Mouse (Mus musculus): ENCODE results near the gene Rpl19. TPM values are rescaled to one million over a fixed set of nuclear protein-coding genes. Genes with fewer than 3 reads are reported as not detected.

Rpl19 gene
- total RNA-seq, 2 experiments from 2014 or later: 539 to 575 TPM

DNA sequence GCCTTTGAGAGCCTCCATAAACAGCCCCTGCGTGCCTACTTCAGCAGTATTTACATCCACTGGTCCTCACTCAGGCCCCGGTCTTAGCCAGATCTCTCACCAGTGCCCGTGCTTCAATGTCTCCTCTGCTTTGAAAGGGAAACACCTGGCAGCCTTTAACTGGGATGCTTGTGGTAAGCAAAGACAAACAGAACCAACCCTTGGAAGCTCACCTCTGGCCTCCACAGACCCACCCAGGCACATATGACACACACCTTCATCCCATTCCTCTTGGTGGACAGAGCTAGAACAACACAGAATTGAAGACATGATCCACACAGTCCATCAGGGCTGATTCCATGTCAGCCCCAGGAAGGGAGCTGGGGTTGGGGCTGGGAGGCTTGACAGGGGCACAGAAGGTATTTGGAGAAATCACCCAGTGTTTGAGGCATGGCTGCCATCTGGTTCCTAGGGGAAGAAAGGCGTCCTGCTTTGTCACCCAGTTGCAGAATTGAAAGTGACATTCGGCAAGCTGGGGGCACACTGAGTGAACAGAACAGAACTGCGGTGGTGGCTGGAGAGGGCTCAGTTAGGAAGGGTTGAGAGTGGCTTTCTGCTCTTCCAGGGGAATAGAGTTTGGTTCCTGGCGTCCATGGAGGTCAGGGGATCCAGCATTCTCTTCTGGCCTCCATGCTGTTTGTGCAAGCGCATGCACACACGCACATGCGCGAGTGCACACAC lies 28.3 kb upstream of the Rpl19 start:
- intact Hi-C loops (cut with DNase I): no loop called here
- no peak for DNase-seq (ENCODE audit: low spot score)

DNA sequence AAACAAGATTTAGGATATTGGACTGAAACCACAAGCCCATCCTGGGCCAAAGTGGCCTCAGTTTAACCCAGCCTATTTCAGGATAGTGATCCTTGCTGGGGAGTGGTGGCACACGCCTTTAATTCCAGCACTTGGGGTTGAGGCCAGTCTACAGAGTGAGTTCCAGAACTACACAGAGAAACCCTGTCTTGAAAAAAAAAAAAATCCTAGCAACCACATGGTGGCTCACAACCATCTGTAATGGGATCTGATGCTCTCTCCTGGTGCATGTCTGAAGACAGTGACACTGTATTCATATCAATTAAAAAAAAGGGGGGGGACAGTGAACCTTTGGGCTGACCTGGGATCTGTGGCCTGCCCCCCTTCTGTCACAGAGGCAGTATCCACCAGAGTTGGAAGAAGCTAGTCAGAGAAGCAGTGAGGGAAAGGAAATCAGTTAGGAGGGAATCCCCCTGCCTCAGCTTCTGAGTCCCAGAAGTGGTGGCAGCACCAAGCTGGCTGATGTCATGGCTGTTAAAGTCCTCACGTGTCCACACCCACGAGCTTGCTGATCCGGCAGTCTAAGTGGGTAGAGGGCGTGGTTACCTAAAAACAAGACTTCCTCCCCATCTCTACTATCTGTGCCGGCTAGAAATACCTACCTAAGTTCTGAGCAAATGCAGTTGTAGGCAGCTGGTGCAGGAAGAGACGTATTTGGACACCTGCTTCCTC lies 27.5 kb upstream of the Rpl19 start:
- DNase-seq (ENCODE audit: low spot score): no peak
- intact Hi-C loops (cut with DNase I): no loop called here

DNA sequence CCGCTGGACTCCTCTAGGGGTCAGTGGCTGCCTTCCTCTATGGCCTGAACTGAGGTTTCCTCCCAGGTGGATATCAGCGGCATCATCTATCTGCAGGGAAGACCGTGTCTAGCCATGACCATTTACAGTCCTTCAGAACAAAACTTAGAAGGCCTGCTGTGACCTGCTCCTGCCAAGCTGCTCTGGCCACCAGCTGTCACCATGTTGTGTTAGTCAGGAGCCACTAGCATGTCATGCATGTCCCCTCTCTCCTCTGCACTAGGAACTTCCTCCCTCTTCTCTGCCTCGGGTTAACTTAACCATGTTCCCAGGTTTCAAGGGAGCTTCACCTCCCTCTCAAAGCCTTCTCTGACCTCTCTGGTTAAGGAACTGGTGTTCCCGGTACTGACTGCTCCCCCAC lies 26.8 kb upstream of the Rpl19 start:
- DNase-seq (ENCODE audit: low spot score): no peak
- intact Hi-C loops (cut with DNase I): loop anchor here (5.0 kb wide), 1 partner anchor 102 kb away; no protein-coding TSS in a partner anchor

GRCm38 (mm10) chr11:98000378-98001140 lies 26.0 kb upstream of the Rpl19 start:
- intact Hi-C loops (cut with DNase I): loop anchor here (5.0 kb wide), 1 partner anchor 103 kb away; no protein-coding TSS in a partner anchor
- no peak for DNase-seq (ENCODE audit: low spot score)

DNA sequence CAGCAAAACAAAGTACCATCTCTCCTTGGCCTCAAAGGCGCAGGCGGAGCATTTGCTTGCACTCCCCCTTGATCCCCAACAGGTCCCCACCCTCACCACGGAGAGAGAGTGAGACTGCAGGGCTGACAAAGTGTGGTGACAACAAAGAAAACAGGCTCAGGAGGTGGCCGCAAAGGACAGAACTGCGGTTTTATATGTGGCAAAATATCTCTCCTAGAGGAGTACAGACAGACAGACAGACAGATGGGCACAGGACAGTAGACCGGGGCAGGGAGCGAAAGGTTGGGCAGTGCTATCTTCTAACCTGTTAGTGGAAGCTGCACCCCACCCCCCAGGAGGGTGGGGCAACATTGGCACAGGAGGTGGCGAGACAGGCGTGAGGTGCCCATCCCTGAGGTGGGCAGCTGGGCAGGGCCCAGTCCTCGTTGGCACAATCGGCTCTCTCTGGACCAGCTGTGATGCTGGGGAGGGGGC lies 25.1 kb upstream of the Rpl19 start:
- no peak for DNase-seq (ENCODE audit: low spot score)
- intact Hi-C loops (cut with DNase I): loop anchor here (5.0 kb wide), 1 partner anchor 104 kb away; no protein-coding TSS in a partner anchor

GRCm38 (mm10) chr11:98001986-98002385 lies 24.5 kb upstream of the Rpl19 start:
- no peak for DNase-seq (ENCODE audit: low spot score)
- intact Hi-C loops (cut with DNase I): loop anchor here (5.0 kb wide), 1 partner anchor 105 kb away; no protein-coding TSS in a partner anchor

DNA sequence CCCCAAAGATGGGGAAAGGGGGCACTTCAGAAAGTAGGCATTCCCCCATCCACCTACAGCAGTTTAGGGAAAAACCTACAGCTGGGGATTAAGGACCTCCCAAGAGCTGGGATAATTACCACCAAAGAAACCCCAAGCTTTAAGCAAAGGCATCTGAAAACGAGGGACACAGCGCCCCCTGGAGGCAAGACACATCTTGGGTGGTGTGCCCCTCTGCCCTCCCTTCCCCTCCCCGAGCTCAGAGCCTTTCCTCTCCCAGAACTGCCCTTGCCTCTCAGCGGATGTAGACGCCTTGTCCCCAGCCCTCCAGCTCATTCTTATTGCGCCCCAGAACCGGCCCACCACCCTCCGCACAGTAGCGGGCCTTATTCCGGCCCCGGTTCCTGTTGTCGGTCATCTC lies 23.9 kb upstream of the Rpl19 start:
- intact Hi-C loops (cut with DNase I): loop anchor here (5.0 kb wide), 1 partner anchor 105 kb away; no protein-coding TSS in a partner anchor
- DNase-seq (ENCODE audit: low spot score): no peak

- DNase-seq (ENCODE audit: low spot score): no peak
Measured at GRCm38 (mm10) chr11:98003171-98003671, 23.3 kb upstream of the Rpl19 start.

DNA sequence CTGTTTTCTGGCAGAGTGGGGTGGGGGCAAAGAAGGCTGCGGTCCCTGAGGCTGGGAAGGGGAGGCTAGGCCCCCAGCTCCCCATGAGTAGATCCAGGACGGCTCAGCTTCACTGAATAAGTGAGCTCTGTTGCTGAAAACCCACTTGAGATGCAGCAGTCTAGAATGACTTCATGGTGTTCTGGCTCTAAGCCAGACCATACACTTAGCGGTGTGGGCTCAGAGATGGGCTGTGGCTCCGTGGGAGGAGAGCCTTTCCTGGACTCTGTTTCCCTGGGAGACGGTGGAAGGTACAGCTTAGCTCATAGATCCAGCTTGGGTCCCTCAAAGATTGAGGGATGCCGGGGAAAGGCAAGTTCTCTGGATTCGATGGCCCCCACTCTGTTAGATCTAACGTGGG lies 22.3 kb upstream of the Rpl19 start:
- DNase-seq (ENCODE audit: low spot score): no peak
- intact Hi-C loops (cut with DNase I): loop anchor here (5.0 kb wide), 1 partner anchor 107 kb away; no protein-coding TSS in a partner anchor

More at GRCm38 (mm10) chr11:98003171-98003671, 23.3 kb upstream of the Rpl19 start:
- intact Hi-C loops (cut with DNase I): loop anchor here (5.0 kb wide), 1 partner anchor 106 kb away; no protein-coding TSS in a partner anchor

DNA sequence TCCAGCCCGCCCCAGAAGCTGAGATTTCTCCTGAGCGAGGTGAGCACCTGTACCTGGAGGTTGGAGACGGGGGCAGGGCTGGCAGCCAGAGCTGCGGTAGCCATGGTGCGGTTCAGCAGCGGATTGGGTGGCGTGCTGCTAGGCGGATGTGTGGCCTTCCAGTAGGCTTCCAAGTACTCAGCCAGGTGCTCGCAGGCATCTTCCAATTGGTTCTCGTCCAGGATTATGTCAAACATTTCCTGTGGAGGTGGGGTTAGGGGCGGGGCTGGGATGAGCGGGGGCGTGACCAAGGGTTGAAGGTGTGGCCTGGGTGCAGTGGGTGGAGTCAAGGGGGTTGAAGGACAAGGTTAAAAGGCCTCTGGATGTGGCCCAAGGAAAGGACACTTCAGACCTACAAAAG lies 21.4 kb upstream of the Rpl19 start:
- intact Hi-C loops (cut with DNase I): no loop called here
- DNase-seq (ENCODE audit: low spot score): no peak

DNA sequence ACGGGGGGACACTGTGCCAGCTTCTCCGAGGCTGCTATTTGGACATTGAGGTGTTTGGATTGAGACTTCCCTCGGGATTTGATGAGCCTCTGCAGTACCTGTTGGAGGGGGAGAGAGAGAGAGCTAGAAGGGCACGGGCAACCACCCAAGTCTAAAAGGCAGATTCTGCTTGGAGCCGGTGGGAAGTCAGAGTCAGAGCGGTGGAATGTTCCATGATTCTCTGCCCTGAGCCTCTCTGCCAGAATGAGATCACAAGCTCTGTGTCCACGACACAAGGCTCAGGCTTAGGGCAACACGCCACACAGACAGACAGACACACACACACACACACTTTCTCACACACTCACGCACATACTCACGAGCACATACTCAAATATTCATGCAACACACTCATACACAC lies 20.8 kb upstream of the Rpl19 start:
- intact Hi-C loops (cut with DNase I): no loop called here
- DNase-seq (ENCODE audit: low spot score): peak; percentile 54

- intact Hi-C loops (cut with DNase I): no loop called here
- no peak for DNase-seq (ENCODE audit: low spot score)
Measured at GRCm38 (mm10) chr11:98008087-98008486, 18.4 kb upstream of the Rpl19 start.

DNA sequence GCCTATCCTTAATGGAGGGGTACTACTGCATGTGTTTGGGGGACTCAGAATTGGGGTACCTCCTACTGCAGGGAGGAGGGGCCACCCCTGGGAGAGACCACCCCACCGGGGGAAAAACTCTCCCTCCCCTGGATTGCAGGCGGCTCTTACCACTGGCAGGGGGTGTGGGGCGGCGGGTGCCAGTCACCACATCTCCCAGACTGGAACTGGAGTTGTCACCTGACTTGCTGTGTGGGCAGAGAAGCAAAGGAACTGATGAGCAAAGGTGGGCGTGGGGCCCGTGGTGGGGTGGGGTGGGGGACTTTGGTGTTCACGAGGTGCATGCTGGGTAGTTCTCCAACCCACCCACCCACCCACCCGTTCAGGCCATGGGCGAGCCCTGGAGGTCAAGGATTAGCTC lies 14.8 kb upstream of the Rpl19 start:
- no peak for DNase-seq (ENCODE audit: low spot score)
- intact Hi-C loops (cut with DNase I): no loop called here

DNA sequence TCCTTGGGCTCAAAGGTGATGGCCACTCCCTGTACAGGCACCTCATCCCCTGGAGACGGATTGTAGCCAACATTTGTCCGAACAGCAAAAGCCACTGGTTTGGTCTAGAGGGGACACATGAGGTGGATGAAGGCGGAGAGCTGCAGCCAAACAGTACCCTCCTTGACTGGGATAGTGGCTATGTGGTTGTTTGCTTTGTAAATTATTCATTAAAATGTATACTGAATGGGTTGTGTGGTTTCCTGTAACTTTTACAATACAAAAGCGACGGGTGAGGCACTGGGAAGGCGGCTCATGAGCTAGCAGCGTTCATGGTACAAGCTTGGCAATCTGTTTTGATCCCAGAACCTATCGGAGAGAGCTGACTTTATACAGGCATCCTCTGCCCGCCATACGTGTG lies 13.7 kb upstream of the Rpl19 start:
- DNase-seq (ENCODE audit: low spot score): no peak
- intact Hi-C loops (cut with DNase I): no loop called here

DNA sequence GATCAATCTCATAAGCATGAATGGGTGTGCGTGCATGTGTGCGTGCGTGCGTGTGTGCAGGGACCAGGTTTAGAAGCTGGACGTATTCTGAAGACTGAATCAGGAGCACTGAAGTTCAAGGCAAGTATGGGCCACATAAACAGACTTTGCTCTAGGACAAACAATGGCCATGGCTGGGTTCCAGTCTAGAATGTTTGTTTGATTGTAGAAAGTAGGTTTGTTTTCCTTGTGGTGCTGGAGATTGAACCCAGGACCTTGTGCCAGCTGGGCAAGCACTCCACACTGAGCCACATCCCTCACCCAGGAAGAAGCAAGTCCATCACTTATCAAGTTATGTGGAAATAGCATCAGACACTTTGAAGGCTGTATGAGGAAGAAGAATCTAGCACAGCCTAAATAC lies 10.3 kb upstream of the Rpl19 start:
- intact Hi-C loops (cut with DNase I): no loop called here
- DNase-seq (ENCODE audit: low spot score): no peak

GRCm38 (mm10) chr11:98016824-98017223 lies 9.7 kb upstream of the Rpl19 start:
- intact Hi-C loops (cut with DNase I): no loop called here
- no peak for DNase-seq (ENCODE audit: low spot score)

GRCm38 (mm10) chr11:98018222-98018621 lies 8.3 kb upstream of the Rpl19 start:
- DNase-seq (ENCODE audit: low spot score): no peak
- intact Hi-C loops (cut with DNase I): no loop called here

- DNase-seq (ENCODE audit: low spot score): no peak
- intact Hi-C loops (cut with DNase I): no loop called here
Measured at GRCm38 (mm10) chr11:98018858-98019641, 7.5 kb upstream of the Rpl19 start.

GRCm38 (mm10) chr11:98019883-98020610 lies 6.5 kb upstream of the Rpl19 start:
- DNase-seq (ENCODE audit: low spot score): no peak
- intact Hi-C loops (cut with DNase I): no loop called here

All from heart, postnatal 25 days (tissue).